Mouse (Mus musculus): Measurements from ENCODE around the gene Brd4.

DNA sequence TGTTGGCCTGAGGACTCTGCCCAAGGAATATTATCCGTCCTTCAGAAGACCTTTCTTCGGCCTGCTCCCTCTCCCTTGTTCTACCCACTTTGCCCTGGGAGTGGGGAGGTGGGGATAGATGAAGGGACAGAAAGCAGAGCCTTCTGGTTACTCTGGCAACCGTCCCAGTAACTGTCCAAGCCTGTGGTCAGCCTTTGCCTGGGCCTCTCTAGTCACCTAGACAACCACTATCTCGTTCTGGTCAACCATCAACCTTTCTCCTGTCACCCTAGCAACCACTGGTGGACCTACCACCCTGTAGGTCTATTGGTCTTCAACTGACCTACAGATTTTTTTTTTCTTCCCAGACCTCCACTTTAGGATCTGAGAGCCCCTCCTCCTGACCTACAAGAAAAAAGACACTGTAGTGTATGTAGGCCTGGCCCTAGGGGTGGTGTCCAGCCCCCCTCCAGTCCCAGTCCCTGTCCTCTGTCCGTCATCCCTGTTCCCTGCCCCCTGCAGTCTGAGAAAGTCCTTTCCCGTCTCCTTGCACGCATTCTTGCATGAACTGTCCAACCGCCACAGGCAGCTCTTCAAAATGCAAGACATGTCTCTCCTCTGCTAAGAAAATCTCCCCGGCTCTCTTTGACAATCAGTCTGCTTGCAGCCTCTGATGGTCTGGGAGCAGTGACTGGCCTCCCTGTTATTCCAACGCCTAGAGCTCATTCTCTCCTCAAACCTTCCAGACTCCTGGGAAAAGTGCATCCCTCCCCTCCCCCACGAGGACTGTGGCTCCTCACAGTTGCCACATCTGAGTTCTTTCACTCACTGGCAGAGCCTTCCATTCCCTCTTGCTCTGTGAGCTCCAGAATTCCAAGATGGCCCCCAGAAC, 104.7 kb downstream of the Brd4 start:
- no peak for TF ChIP-seq CTCF (IDR thresholded peaks at IDR 0.05 in 2 of 3, conservative IDR thresholded peaks at IDR 0.05 in 1 of 3; ENCODE audit: control insufficient read depth in 1 of 3, insufficient read depth in 1 of 3, low read depth in 2 of 3, low read length in 3 of 3, poor library complexity in 1 of 3, severe bottlenecking in 1 of 3)
- TF ChIP-seq NELFE (IDR thresholded peaks at IDR 0.05; ENCODE audit: low read depth, low read length): no peak
- no peak for TF ChIP-seq USF1 (IDR thresholded peaks at IDR 0.05; ENCODE audit: low read depth, low read length)
- TF ChIP-seq POLR2A (IDR thresholded peaks at IDR 0.05; ENCODE audit: control insufficient read depth in 1 of 2, insufficient read depth in 1 of 2, low read depth in 1 of 2, low read length in 2 of 2, poor library complexity in 1 of 2): no peak
- no peak for TF ChIP-seq CHD1 (IDR thresholded peaks at IDR 0.05; ENCODE audit: low read depth, low read length)
- TF ChIP-seq ZNF384 (IDR thresholded peaks at IDR 0.05; ENCODE audit: low read depth, low read length): no peak
- no peak for TF ChIP-seq JUND (IDR thresholded peaks at IDR 0.05; ENCODE audit: low read depth, low read length)

All from MEL (cell line).